Mouse (Mus musculus) midbrain, embryonic 11.5 days (tissue): ENCODE results near the gene Gins3. TPM values are rescaled to one million over a fixed set of nuclear protein-coding genes. Genes with fewer than 3 reads are reported as not detected.
A peak's percentile ranks its signal among the peaks of the same experiment; 100 is the strongest.

ENCODE experiments used
- ATAC-seq: fragments of 200-750 bp; cut with Nextera tagmentation; 2 replicates; pipeline ENCODE4 v1.8.0; 2017; ENCODE audit warnings: moderate TSS enrichment, moderate library complexity; ENCODE audit not compliant: low FRiP score
- DNase-seq: peaks from one replicate; pipeline ENCODE4 v3.0.0; 2015; ENCODE audit warnings: low spot score; ENCODE audit errors: missing footprints
- H3K27ac ChIP-seq: fragments of 300-500 bp; sonication (generic); 2 replicates; pipeline ENCODE4 v1.5.1; 2014; ENCODE audit warnings: low read depth, low read length
- H3K27me3 ChIP-seq: fragments of 300-500 bp; sonication (generic); 2 replicates; pipeline ENCODE4 v1.6.1; 2014; ENCODE audit warnings: mild to moderate bottlenecking, low read length, moderate library complexity, mixed read lengths; ENCODE audit not compliant: control insufficient read depth, insufficient read depth
- H3K36me3 ChIP-seq: fragments of 300-500 bp; sonication (generic); 2 replicates; pipeline ENCODE4 v1.6.1; 2014; ENCODE audit warnings: mild to moderate bottlenecking, low read length, moderate library complexity, mixed read lengths; ENCODE audit not compliant: control insufficient read depth, insufficient read depth
- H3K4me1 ChIP-seq: fragments of 300-500 bp; sonication (generic); 2 replicates; pipeline ENCODE4 v1.6.1; 2014; ENCODE audit warnings: low read length; ENCODE audit not compliant: control insufficient read depth, insufficient read depth
- H3K4me2 ChIP-seq: fragments of 300-500 bp; sonication (generic); 2 replicates; pipeline ENCODE4 v1.6.1; 2014; ENCODE audit warnings: mild to moderate bottlenecking, moderate library complexity
- H3K4me3 ChIP-seq: fragments of 300-500 bp; sonication (generic); 2 replicates; pipeline ENCODE4 v1.5.1; 2014; ENCODE audit warnings: low read depth, low read length
- H3K9ac ChIP-seq: fragments of 300-500 bp; sonication (generic); 2 replicates; pipeline ENCODE4 v1.6.1; 2014; ENCODE audit warnings: low read length
- H3K9me3 ChIP-seq: fragments of 300-500 bp; sonication (generic); 2 replicates; pipeline ENCODE4 v1.6.1; 2016; ENCODE audit warnings: low read length; ENCODE audit not compliant: control insufficient read depth
- WGBS: fragments of 180-500 bp; shearing (Covaris S2); extraction: QIAGEN DNeasy Blood & Tissue Kit; methylation state at CpG from one replicate; pipeline ENCODE4 v1.1.7; 2014; 5-methylcytosine and 5-hydroxymethylcytosine counted together
- polyA plus RNA-seq: library from polyadenylated mRNA; unstranded; fragments of >200 nt; fragmentation: Nextera tagmentation; extraction: Ambion mirVana; gene quantifications from 2 replicates; pipeline ENCODE4 v1.2.1, GENCODE M21; 2014

Gene Gins3
- polyA plus RNA-seq, 1 experiment from 2014 or later, result 26.3 TPM

- H3K4me1 ChIP-seq, result no peaks in the 10 kb centered on the region
- ATAC-seq (no peak), DNase-seq (no peak)
- H3K4me2 ChIP-seq, result no peak overlapping the region
- 83% methylated on average over 2 of the region's 2 CpGs for WGBS
- no peaks in the 10 kb centered on the region for H3K27me3 ChIP-seq
- no peak overlapping the region for H3K9ac ChIP-seq
- H3K4me3 ChIP-seq, result no peak overlapping the region
- no peak overlapping the region for H3K27ac ChIP-seq
- no peaks in the 10 kb centered on the region for H3K9me3 ChIP-seq
- no peaks in the 10 kb centered on the region for H3K36me3 ChIP-seq
Observed at GRCm38 (mm10) chr8:95624833-95625232, 8.4 kb upstream of the Gins3 start.

GRCm38 (mm10) chr8:95632840-95633239 lies 413 bp upstream of the Gins3 start:
- DNase-seq (no peak), ATAC-seq (peak; percentile 22; the same call in 1 of the 2 replicates)
- Histone ChIP-seq H3K9me3 (no peaks in the 10 kb centered on the region; the same call in 1 of the 2 replicates), H3K36me3 (no peaks in the 10 kb centered on the region), H3K4me2 (peak overlapping the region; percentile 63; the same call in 1 of the 2 replicates), H3K9ac (no peak overlapping the region), H3K27ac (no peak overlapping the region), H3K4me1 (peaks cover 9% of the 10 kb centered on the region), H3K4me3 (no peak overlapping the region; the same call in 1 of the 2 replicates), H3K27me3 (no peaks in the 10 kb centered on the region)
- WGBS, result 84% methylated on average over 6 of the region's 6 CpGs

GRCm38 (mm10) chr8:95634063-95634340 lies 749 bp downstream of the Gins3 start:
- Histone ChIP-seq H3K4me1 (peaks cover 9% of the 10 kb centered on the region), H3K4me2 (peak overlapping the region; percentile 63), H3K27ac (no peak overlapping the region), H3K4me3 (peak overlapping the region; percentile 85), H3K9ac (peak overlapping the region; percentile 80), H3K36me3 (no peaks in the 10 kb centered on the region), H3K27me3 (no peaks in the 10 kb centered on the region), H3K9me3 (no peaks in the 10 kb centered on the region; the same call in 1 of the 2 replicates)
- no peak for DNase-seq
- no peak for ATAC-seq
- WGBS, result 6% methylated on average over 6 of the region's 6 CpGs

GRCm38 (mm10) chr8:95644942-95645341 lies 11.7 kb downstream of the Gins3 start:
- H3K36me3 ChIP-seq, result 0 out of 2 replicates have a peak, but pooled peaks cover 2% of the 10 kb centered on the region
- H3K4me1 ChIP-seq, result no peaks in the 10 kb centered on the region
- H3K9me3 ChIP-seq, result no peaks in the 10 kb centered on the region
- no peak overlapping the region for H3K4me3 ChIP-seq
- no peak overlapping the region for H3K9ac ChIP-seq
- WGBS, result 88% methylated on average over 2 of the region's 2 CpGs
- DNase-seq (no peak), ATAC-seq (no peak)
- H3K27ac ChIP-seq, result no peak overlapping the region
- no peaks in the 10 kb centered on the region for H3K27me3 ChIP-seq
- H3K4me2 ChIP-seq, result no peak overlapping the region

- peaks cover 3% of the 10 kb centered on the region; the same call in 1 of the 2 replicates for H3K4me1 ChIP-seq
- no peaks in the 10 kb centered on the region for H3K9me3 ChIP-seq
- ATAC-seq (no peak), DNase-seq (no peak)
- no peak overlapping the region for H3K9ac ChIP-seq
- 84% methylated on average over 3 of the region's 3 CpGs for WGBS
- no peak overlapping the region for H3K4me3 ChIP-seq
- H3K27me3 ChIP-seq, result no peaks in the 10 kb centered on the region
- H3K4me2 ChIP-seq, result no peak overlapping the region
- H3K36me3 ChIP-seq, result no peaks in the 10 kb centered on the region
- no peak overlapping the region for H3K27ac ChIP-seq
Observed at GRCm38 (mm10) chr8:95648251-95648650, 15.0 kb downstream of the Gins3 start.

GRCm38 (mm10) chr8:95653351-95653750 lies 20.1 kb downstream of the Gins3 start:
- Histone ChIP-seq H3K9ac (no peak overlapping the region), H3K4me2 (no peak overlapping the region), H3K36me3 (no peaks in the 10 kb centered on the region), H3K27ac (no peak overlapping the region), H3K4me3 (no peak overlapping the region), H3K9me3 (no peaks in the 10 kb centered on the region), H3K27me3 (no peaks in the 10 kb centered on the region), H3K4me1 (peaks cover 3% of the 10 kb centered on the region; the same call in 1 of the 2 replicates)
- no peak for DNase-seq
- no peak for ATAC-seq
- 84% methylated on average over 5 of the region's 5 CpGs for WGBS

- WGBS, result 84% methylated on average over 7 of the region's 7 CpGs
- no peaks in the 10 kb centered on the region for H3K9me3 ChIP-seq
- no peaks in the 10 kb centered on the region for H3K36me3 ChIP-seq
- no peak for ATAC-seq
- peaks cover 3% of the 10 kb centered on the region; the same call in 1 of the 2 replicates for H3K4me1 ChIP-seq
- no peak overlapping the region for H3K9ac ChIP-seq
- no peak overlapping the region for H3K4me2 ChIP-seq
- no peak overlapping the region for H3K27ac ChIP-seq
- no peak overlapping the region for H3K4me3 ChIP-seq
- no peaks in the 10 kb centered on the region for H3K27me3 ChIP-seq
- DNase-seq, result no peak
Observed at GRCm38 (mm10) chr8:95655831-95656230, 22.6 kb downstream of the Gins3 start.

- DNase-seq (no peak), ATAC-seq (no peak)
- Histone ChIP-seq H3K4me2 (no peak overlapping the region), H3K27ac (no peak overlapping the region), H3K4me3 (no peak overlapping the region), H3K9ac (no peak overlapping the region), H3K36me3 (no peaks in the 10 kb centered on the region), H3K4me1 (no peaks in the 10 kb centered on the region), H3K9me3 (no peaks in the 10 kb centered on the region), H3K27me3 (no peaks in the 10 kb centered on the region)
- WGBS, result 67% methylated on average over 5 of the region's 5 CpGs
Observed at GRCm38 (mm10) chr8:95656316-95657002, 23.2 kb downstream of the Gins3 start.

GRCm38 (mm10) chr8:95657523-95657922 lies 24.3 kb downstream of the Gins3 start:
- Histone ChIP-seq H3K36me3 (no peaks in the 10 kb centered on the region), H3K27me3 (no peaks in the 10 kb centered on the region), H3K4me1 (no peaks in the 10 kb centered on the region), H3K9me3 (no peaks in the 10 kb centered on the region), H3K4me3 (no peak overlapping the region), H3K4me2 (no peak overlapping the region), H3K9ac (no peak overlapping the region), H3K27ac (no peak overlapping the region)
- ATAC-seq (no peak), DNase-seq (no peak)
- 73% methylated on average over 2 of the region's 2 CpGs for WGBS
